Mouse (Mus musculus): ENCODE data around the gene D730048I06Rik.
"Not testable (repeated sequence)": the region's sequence is repeated elsewhere in the genome, so short reads cannot be mapped to it uniquely, and the experiment has no call there.

Gene D730048I06Rik

GRCm38 (mm10) chr9:35790001-35790400 is at the start of gene D730048I06Rik, which contains the start of gene Gm27235:
Gene D730048I06Rik, minus strand, starts transcription at chr9:35790112.
Gene Gm27235, minus strand, starts transcription at chr9:35790101.
- no peak for DNase-seq

- DNase-seq: not testable (repeated sequence)
Observed at GRCm38 (mm10) chr9:35817881-35818280, 28.0 kb upstream of the D730048I06Rik start.

GRCm38 (mm10) chr9:35798146-35798545 is 8.2 kb upstream of the D730048I06Rik start:
- DNase-seq: no peak

GRCm38 (mm10) chr9:35778009-35778408 is 11.9 kb downstream of the D730048I06Rik start, which contains the start of gene Gm17727:
Gene Gm17727, minus strand, starts transcription at chr9:35778109.
- no peak for DNase-seq

- no peak for DNase-seq
Observed at GRCm38 (mm10) chr9:35756843-35757242, 33.1 kb downstream of the D730048I06Rik start.

- DNase-seq: no peak
Observed at GRCm38 (mm10) chr9:35740749-35741148, 49.2 kb downstream of the D730048I06Rik start, which contains the start of gene Gm17677. Gene Gm17677, plus strand, starts transcription at chr9:35741049.

Measured in cerebellum, adult 11-12 months (tissue).